Mouse (Mus musculus) urinary bladder, postnatal 36 days (tissue): ENCODE data around the gene Rab4b.
A peak's percentile ranks its signal among the peaks of the same experiment; 100 is the strongest.

Source experiments
- DNase-seq, 2 experiments: peaks; one replicate each; pipeline ENCODE4 v3.0.0; 2022; ENCODE audit warnings: low spot score in 2 of 2, mixed read lengths in 1 of 2

The Rab4b gene

GRCm38 (mm10) chr7:27160921-27161320 lies 17.8 kb downstream of the Rab4b start:
- DNase-seq, result no peak

DNA sequence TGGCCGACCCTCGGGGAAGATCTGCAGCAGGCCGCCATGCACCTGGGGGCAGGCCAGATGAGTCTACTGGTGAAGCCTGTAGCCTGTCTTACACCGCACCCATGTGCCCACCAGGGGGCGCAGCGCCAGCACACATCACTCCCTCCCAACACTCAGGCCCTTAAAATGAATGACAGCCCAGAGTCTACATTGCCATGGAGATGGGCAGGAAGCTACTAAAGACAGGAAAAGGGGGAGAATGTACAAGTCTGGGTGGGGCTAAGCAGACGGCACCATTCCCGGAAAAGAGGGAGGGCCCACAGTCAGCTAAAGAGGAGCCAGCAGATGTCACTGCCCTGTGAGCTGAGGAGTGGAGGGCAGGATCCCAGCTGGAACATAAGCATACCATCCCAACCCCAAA lies 18.8 kb downstream of the Rab4b start:
- peak; percentile 74 to 84 for DNase-seq

- DNase-seq, result no peak
Measured at GRCm38 (mm10) chr7:27159256-27159655, 19.4 kb downstream of the Rab4b start.

GRCm38 (mm10) chr7:27158171-27158570 lies 20.5 kb downstream of the Rab4b start:
- no peak for DNase-seq

DNA sequence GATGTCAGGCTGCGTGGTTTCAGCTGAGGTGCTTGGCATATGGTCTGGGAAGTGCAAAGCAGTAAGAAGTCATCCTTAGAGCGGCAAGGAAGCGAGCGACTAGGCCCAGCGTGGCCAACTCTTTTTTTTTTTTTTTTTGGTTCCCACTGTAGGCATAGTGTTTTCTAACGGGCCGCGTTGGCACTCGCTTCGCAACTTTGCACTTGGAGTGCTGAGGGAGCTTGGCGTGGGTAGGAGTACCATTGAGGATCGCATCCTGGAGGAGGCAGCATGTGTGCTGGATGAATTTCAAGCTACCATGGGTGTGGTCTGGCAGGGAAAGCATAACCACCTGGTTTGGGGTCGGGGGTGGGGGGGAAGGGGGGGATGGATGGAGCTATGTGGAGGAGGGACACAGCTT lies 22.7 kb downstream of the Rab4b start:
- no peak for DNase-seq

- peak in 1 of 2 experiments; percentile 43 for DNase-seq
Measured at GRCm38 (mm10) chr7:27153205-27153764, 25.4 kb downstream of the Rab4b start, which contains the start of gene Cyp2t4. Gene Cyp2t4 (plus strand): TSS chr7:27153714.

DNA sequence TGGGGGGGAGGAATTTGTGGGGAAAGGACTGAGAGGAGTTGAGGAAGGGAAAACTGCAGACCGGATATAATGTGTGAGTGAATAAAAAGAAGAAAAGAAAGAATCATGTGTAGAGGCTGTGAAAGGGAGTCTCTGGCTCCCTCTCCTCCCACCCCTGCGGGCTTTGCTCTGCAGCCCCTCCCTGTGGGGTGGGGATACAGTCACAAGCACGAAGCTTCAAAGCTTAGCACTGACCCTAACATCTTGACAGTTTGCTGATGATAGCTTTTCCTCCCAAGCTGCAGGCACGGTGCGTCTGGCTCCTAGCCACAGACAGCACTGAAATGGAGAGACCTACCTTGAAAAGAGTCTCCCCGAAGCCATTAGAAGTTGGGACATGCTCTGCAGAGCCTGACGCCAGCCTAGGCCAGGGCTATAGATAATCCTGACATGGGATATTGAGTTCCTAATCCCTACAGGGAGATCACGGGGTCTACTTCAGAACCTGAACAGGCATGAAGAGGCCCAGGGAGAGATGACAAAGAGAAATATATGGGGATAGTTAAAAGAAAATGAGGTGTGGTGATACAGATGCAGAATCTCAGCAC lies 42.2 kb downstream of the Rab4b start:
- no peak for DNase-seq

DNA sequence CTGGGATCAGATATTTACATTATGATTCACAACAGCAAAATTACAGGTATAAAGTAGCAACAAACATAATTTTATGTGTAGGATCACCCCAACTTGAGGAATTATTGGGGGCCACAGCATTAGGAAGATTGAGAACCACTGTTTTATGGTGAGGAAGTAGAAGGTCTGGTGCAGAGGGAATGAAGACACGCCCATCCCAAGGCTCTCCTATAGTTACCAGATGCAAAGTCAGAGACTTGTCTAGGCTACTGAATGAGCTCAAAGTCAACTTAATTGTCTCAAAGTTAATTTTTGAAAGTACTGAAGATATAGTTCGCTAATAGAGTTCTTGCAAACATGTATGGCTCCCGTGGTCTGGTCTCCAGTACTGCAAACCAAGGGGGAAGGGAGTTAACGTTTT lies 44.9 kb downstream of the Rab4b start:
- DNase-seq, result no peak

- no peak for DNase-seq
Measured at GRCm38 (mm10) chr7:27133156-27133555, 45.5 kb downstream of the Rab4b start.

GRCm38 (mm10) chr7:27132588-27132987 lies 46.1 kb downstream of the Rab4b start:
- DNase-seq, result peak in 1 of 2 experiments; percentile 53

DNA sequence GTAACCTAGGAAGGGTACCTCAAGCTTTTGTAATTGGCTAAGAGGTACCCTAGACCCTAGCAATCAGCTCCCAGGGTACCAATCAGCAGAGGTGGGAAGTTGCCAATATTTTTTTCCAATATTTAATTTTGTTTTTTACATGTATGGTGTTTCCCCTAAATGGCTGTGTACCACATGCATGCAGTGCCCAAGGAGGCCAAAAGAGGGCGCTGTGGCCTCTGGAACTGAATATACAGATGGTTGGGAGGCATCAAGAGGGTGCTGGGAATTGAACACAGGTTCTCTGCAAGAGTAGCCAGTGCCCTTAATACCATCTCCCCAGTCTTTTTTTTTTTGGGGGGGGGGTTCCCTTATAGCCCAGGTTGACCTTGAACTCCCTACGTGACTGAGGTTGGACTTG lies 47.3 kb downstream of the Rab4b start:
- no peak for DNase-seq

DNA sequence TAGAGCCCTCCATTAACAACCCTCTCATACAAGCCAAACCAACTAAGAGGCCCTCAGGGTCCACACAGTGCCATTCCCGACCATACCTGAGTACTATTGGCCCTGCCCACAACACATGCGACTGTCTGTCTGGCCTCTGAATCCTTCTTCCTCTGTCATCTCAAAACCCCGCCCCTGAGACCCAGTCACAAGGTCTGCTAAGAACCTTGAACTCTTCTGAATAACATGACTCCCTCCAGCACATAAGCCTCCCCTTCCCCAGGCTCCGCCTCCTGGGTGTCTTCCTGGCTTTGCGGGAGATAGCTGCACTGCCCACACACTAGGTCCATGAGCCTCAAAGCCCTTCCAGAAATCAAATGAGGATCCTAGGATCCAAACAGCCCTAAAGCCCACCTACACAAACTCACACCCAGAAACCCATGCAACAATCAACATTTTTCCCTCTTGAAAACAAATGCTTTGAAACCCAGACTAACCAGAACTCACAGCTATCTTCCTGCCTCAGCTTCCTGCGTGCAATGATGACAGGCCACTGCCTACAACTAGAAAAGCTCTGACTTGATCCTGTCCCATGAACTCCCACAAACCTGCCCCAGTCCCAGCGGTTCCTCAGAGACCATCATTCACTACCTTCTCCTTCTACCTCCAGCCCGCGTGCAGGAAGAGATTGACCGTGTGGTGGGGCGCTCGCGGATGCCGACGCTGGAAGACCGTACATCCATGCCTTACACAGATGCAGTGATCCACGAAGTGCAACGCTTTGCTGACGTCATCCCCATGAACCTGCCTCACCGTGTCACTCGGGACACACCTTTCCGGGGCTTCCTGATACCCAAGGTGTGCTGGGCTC lies 48.0 kb downstream of the Rab4b start:
- DNase-seq, result no peak

DNA sequence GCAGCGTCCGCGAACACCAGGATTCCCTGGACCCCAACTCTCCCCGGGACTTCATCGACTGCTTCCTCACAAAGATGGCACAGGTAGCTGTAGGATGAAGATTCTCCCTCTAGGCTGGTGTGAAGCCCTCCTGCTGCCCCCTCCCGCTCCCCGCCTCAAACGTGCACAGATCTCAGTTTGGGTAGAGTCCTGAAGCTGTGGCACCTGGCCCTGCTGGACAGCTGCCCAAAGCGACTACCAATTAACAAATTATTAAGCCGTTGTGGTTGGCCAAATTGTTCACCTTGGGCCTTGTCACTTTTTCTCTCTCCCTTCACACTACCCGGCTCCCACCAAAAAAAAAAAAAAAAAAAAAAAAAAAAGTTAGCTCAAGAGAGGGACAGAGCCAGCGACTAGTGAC lies 48.9 kb downstream of the Rab4b start:
- no peak for DNase-seq

DNA sequence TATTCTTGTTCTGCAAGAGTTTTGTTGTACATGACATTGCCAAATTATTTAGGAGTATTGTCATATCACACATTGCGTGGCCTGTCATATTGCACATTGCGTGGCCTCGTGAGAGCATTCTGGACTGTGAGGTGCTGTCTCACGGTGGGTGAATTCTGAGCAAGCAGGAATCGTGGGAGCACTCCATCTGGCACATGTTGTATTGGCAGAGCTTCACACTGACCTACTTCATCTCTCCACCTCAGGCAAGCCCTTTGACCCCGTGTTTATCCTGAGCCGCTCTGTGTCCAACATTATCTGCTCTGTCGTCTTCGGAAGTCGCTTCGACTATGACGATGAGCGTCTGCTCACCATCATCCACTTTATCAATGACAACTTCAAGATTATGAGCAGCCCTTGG lies 49.8 kb downstream of the Rab4b start:
- no peak for DNase-seq

DNA sequence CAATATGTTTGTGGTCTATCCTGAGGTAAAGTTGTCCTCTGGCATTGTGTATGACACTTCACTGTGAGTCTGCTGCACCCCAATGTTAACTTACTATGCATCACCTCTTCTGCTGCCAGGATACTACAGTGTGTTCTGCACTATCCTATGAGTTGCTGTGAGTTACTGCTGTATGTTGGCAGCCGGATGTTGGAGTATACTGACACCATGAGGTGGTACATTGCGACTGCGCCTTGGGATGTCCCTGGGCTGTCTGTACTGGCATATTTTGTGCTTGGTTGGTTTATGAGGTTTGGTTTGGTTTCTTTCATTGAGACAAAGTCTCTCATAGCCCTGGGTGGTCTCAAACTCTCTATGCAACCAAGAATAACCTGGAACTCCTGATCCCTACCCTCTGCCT lies 50.5 kb downstream of the Rab4b start:
- peak; percentile 32 to 66 for DNase-seq

GRCm38 (mm10) chr7:27124969-27125368 lies 53.7 kb downstream of the Rab4b start:
- no peak for DNase-seq

GRCm38 (mm10) chr7:27124305-27124832 lies 54.3 kb downstream of the Rab4b start:
- DNase-seq, result no peak

DNA sequence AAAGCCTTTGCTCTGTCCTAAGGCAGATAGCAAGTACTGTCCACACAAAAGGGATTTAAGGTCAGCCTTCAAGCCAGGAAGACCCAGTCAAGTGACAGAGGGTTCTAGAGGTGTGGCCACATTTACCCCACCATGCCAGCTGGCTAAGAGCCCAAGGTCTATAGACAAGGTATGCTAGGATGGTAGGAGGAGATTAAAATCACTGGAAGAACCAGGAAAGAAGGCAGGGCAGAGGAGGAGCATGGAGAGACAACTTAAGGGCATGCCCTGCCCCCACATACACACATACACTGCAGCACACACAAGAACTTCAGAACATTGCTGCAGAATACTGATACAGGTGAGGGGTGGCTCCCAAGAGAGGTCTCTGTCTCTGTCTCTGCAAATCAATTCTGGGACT lies 59.0 kb downstream of the Rab4b start, which contains the start of gene Cyp2f2:
Gene Cyp2f2, plus strand, starts transcription at position 234 of the 400 bp plus-strand sequence.
- no peak for DNase-seq
